19 mouse cellular contexts compared by ENCODE assay signal in the genomic region with DNA sequence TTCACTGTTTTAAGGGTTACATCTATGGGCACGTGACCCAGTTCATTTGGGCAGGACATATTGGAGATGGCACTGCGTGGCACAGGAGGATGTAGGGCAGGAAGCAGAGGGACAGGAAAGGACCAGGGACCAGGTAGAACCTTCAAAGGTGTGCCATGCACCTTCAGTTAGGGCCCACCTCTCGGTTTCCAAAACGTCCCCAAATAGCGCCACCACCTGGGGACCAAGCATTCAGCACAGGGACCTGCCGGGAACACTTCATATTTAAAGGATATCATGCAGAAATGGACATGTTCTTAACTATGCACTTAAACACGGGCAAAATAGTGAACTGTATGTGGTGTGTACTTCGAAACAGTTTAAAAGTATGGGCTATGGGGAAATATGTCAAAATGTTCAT. TPM values are rescaled to one million over a fixed set of nuclear protein-coding genes. Genes with fewer than 3 reads are reported as not detected.
DNase-seq lines count a peak whose midpoint lies in the region; ATAC-seq and TF ChIP-seq lines count a peak whose summit lies in the region.
"Had no signal": no experiment of that assay in that cellular context is flagged by ENCODE, and none has a peak within 500 bp of the region (broad histone marks: within the 10 kb centered on the region; RNA-seq: fewer than 3 reads in every experiment).

No protein-coding gene starts in this region.

- no peak for ATAC-seq in kidney, postnatal 0 days (replicated peaks; ENCODE audit: low FRiP score, low read depth)
- ATAC-seq in lung, postnatal 0 days: no peak
- ATAC-seq: hindbrain, embryonic 16.5 days had no signal

- H3K79me2 ChIP-seq in MEL (ENCODE audit: control insufficient read depth, insufficient read depth, low read length, poor library complexity): no peaks in the 10 kb centered on the region

- no peaks in the 10 kb centered on the region for H3K36me3 ChIP-seq in kidney, postnatal 0 days (ENCODE audit: insufficient read depth, low read length)
- H3K36me3 ChIP-seq in lung, postnatal 0 days (ENCODE audit: insufficient read depth, low read length): no peaks in the 10 kb centered on the region
- no peaks in the 10 kb centered on the region for H3K36me3 ChIP-seq in MEL (ENCODE audit: control insufficient read depth in 1 of 2, insufficient read depth in 2 of 2, low read length in 2 of 2)
- H3K36me3 ChIP-seq: forebrain, embryonic 12.5 days; heart, embryonic 15.5 days; midbrain, embryonic 12.5 days; stomach, embryonic 15.5 days had no signal

- DNase-seq in kidney, postnatal 0 days (ENCODE audit: low spot score): no peak
- no peak for DNase-seq in kidney, adult 8-10 months
- no peak for DNase-seq in lung, postnatal 0 days (ENCODE audit: low spot score)
- DNase-seq in lung, postnatal 10 days: no peak
- no peak for DNase-seq in MEL (ENCODE audit: low read depth, low spot score)
- no peak for DNase-seq in frontal cortex, postnatal 10 days (ENCODE audit: low spot score in 2 of 2)
- DNase-seq in left cerebral cortex, adult 9 months (ENCODE audit: low spot score in 2 of 2): no peak
- DNase-seq: cerebellum, adult 2 months; cerebellum, postnatal 36 days; gastrocnemius, postnatal 25 days; kidney, adult 11 months; kidney, postnatal 25 days had no signal

- TF ChIP-seq EP300 in lung, postnatal 0 days (IDR thresholded peaks at IDR 0.05): no peak
- TF ChIP-seq EP300 in MEL (IDR thresholded peaks at IDR 0.05; ENCODE audit: low read depth in 1 of 2, low read length in 2 of 2): no peak

- no peak overlapping the region for H3K4me2 ChIP-seq in kidney, postnatal 0 days (ENCODE audit: low read length)
- no peak overlapping the region for H3K4me2 ChIP-seq in lung, postnatal 0 days (replicated peaks; ENCODE audit: low read depth, low read length)
- H3K4me2 ChIP-seq: forebrain, embryonic 12.5 days; heart, embryonic 15.5 days; midbrain, embryonic 12.5 days; stomach, embryonic 15.5 days had no signal

- TF ChIP-seq POLR2A in MEL (IDR thresholded peaks at IDR 0.05; ENCODE audit: control insufficient read depth in 1 of 2, insufficient read depth in 1 of 2, low read depth in 1 of 2, low read length in 2 of 2, poor library complexity in 1 of 2): no peak

- TF ChIP-seq CTCF in kidney, postnatal 0 days (IDR thresholded peaks at IDR 0.05; ENCODE audit: low read depth): peak; percentile 36; the same call in 1 of the 2 replicates
- TF ChIP-seq CTCF in lung, postnatal 0 days (IDR thresholded peaks at IDR 0.05): peak; percentile 47
- peak; percentile 44 to 55 (median 49) for TF ChIP-seq CTCF in MEL (IDR thresholded peaks at IDR 0.05 in 2 of 3, conservative IDR thresholded peaks at IDR 0.05 in 1 of 3; ENCODE audit: control insufficient read depth in 1 of 3, insufficient read depth in 1 of 3, low read depth in 2 of 3, low read length in 3 of 3, poor library complexity in 1 of 3, severe bottlenecking in 1 of 3)

- 64% methylated on average over 8 of the region's 8 CpGs for WGBS in kidney, postnatal 0 days
- 50% methylated on average over 8 of the region's 8 CpGs for WGBS in lung, postnatal 0 days

- H3K9ac ChIP-seq in kidney, postnatal 0 days (ENCODE audit: low read depth, low read length): no peak overlapping the region
- no peak overlapping the region for H3K9ac ChIP-seq in lung, postnatal 0 days (replicated peaks; ENCODE audit: low read depth)
- no peak overlapping the region for H3K9ac ChIP-seq in MEL (ENCODE audit: control insufficient read depth, low read depth, low read length, poor library complexity, severe bottlenecking)
- H3K9ac ChIP-seq: forebrain, embryonic 12.5 days; heart, embryonic 15.5 days; midbrain, embryonic 12.5 days; stomach, embryonic 15.5 days had no signal

- H3K4me1 ChIP-seq in kidney, postnatal 0 days (replicated peaks; ENCODE audit: insufficient read depth, low read length): 0 out of 2 replicates have a peak, but pooled peaks cover 9% of the 10 kb centered on the region
- H3K4me1 ChIP-seq in lung, postnatal 0 days (ENCODE audit: insufficient read depth, low read depth, low read length): peaks cover 10% of the 10 kb centered on the region; the same call in 1 of the 2 replicates
- H3K4me1 ChIP-seq in MEL (ENCODE audit: control insufficient read depth in 1 of 2, insufficient read depth in 2 of 2, low read length in 2 of 2): peaks cover 0 to 3% of the 10 kb centered on the region in 2 experiments; a peak in 1 of 4 replicates

- H3K27me3 ChIP-seq in kidney, postnatal 0 days (ENCODE audit: insufficient read depth, low read length): 0 out of 2 replicates have a peak, but pooled peaks cover 3% of the 10 kb centered on the region
- no peaks in the 10 kb centered on the region for H3K27me3 ChIP-seq in lung, postnatal 0 days (replicated peaks; ENCODE audit: insufficient read depth, low read length)
- peaks cover 2 to 4% of the 10 kb centered on the region in 2 experiments; a peak in 3 of 4 replicates for H3K27me3 ChIP-seq in MEL (ENCODE audit: control insufficient read depth in 1 of 2, insufficient read depth in 2 of 2, low read length in 2 of 2)
- H3K27me3 ChIP-seq: heart, embryonic 15.5 days; stomach, embryonic 15.5 days had no signal

- no peaks in the 10 kb centered on the region for H3K9me3 ChIP-seq in kidney, postnatal 0 days (replicated peaks; ENCODE audit: low read length)
- H3K9me3 ChIP-seq in lung, postnatal 0 days (ENCODE audit: low read length): no peaks in the 10 kb centered on the region
- no peaks in the 10 kb centered on the region for H3K9me3 ChIP-seq in MEL (replicated peaks; ENCODE audit: insufficient read depth, low read length)
- H3K9me3 ChIP-seq: forebrain, embryonic 12.5 days; heart, embryonic 15.5 days; midbrain, embryonic 12.5 days; stomach, embryonic 15.5 days had no signal

- H3K4me3 ChIP-seq in kidney, postnatal 0 days (replicated peaks; ENCODE audit: low read depth, low read length): no peak overlapping the region
- H3K4me3 ChIP-seq in lung, postnatal 0 days (ENCODE audit: low read depth, low read length): no peak overlapping the region
- no peak overlapping the region for H3K4me3 ChIP-seq in MEL (ENCODE audit: control insufficient read depth in 1 of 2, insufficient read depth in 1 of 2, low read depth in 2 of 2, low read length in 2 of 2)
- H3K4me3 ChIP-seq: forebrain, embryonic 12.5 days; heart, embryonic 15.5 days; left cerebral cortex, adult 2 months; midbrain, embryonic 12.5 days; stomach, embryonic 15.5 days had no signal

- H3K27ac ChIP-seq in kidney, postnatal 0 days: no peak overlapping the region
- no peak overlapping the region for H3K27ac ChIP-seq in lung, postnatal 0 days (ENCODE audit: low read length)
- H3K27ac ChIP-seq in MEL (ENCODE audit: control insufficient read depth, low read depth, low read length): no peak overlapping the region
- H3K27ac ChIP-seq: forebrain, embryonic 12.5 days; heart, embryonic 15.5 days; left cerebral cortex, adult 2 months; midbrain, embryonic 12.5 days; stomach, embryonic 15.5 days had no signal

- TF ChIP-seq RAD21 in MEL (IDR thresholded peaks at IDR 0.05; ENCODE audit: low read depth, low read length): peak; percentile 18

TF ChIP-seq in MEL, 35 proteins besides CTCF, POLR2A, EP300 and RAD21:
- TF ChIP-seq BHLHE40 (IDR thresholded peaks at IDR 0.05; ENCODE audit: borderline replicate concordance, low read depth, low read length) (no peak), SMC3 (IDR thresholded peaks at IDR 0.05; ENCODE audit: low read depth, low read length) (peak; percentile 45), USF1 (IDR thresholded peaks at IDR 0.05; ENCODE audit: low read depth, low read length) (no peak), NRF1 (IDR thresholded peaks at IDR 0.05; ENCODE audit: insufficient read depth, low read depth, low read length, poor library complexity, severe bottlenecking) (no peak)

RNA-seq across cellular contexts. Expression of gene Eif2b2, which starts 15.2 kb away (rescaled TPM):
- polyA plus RNA-seq in kidney, postnatal 0 days (2015; fragmentation: Nextera tagmentation; extraction: Ambion mirVana): 76.0 and 82.0 TPM in 2 replicates
- polyA plus RNA-seq in lung, postnatal 0 days (2015; fragmentation: Nextera tagmentation; extraction: Ambion mirVana): 58.7 and 64.9 TPM in 2 replicates
- 137 and 150 TPM in 2 replicates for total RNA-seq in MEL (2012; rRNA removed)
- 100 to 1,000 TPM in 1 of 2 experiments, not detected in 1; 193 TPM for polyA plus RNA-seq in MEL (2012; ENCODE audit: insufficient read depth in 1 of 2, insufficient read length in 2 of 2, low read depth in 1 of 2, low replicate concordance in 2 of 2, missing spikeins in 1 of 2)

RNA-seq across cellular contexts. Expression of gene Pgf, which starts 26.5 kb away (rescaled TPM):
- polyA plus RNA-seq in kidney, postnatal 0 days (2015; fragmentation: Nextera tagmentation; extraction: Ambion mirVana): 5.6 and 6.1 TPM in 2 replicates
- 12.7 and 19.0 TPM in 2 replicates for polyA plus RNA-seq in lung, postnatal 0 days (2015; fragmentation: Nextera tagmentation; extraction: Ambion mirVana)
- not detected in 2 replicates for total RNA-seq in MEL (2012; rRNA removed)
- polyA plus RNA-seq in MEL (2012; ENCODE audit: insufficient read depth in 1 of 2, insufficient read length in 2 of 2, low read depth in 1 of 2, low replicate concordance in 2 of 2, missing spikeins in 1 of 2): under 1 TPM in 1 of 2 experiments, not detected in 1; 0.46 TPM

RNA-seq across cellular contexts. Expression of gene Rps6kl1, which starts 53.0 kb away (rescaled TPM):
- 0.87 and 1.1 TPM in 2 replicates for polyA plus RNA-seq in kidney, postnatal 0 days (2015; fragmentation: Nextera tagmentation; extraction: Ambion mirVana)
- polyA plus RNA-seq in lung, postnatal 0 days (2015; fragmentation: Nextera tagmentation; extraction: Ambion mirVana): 0.82 and 0.83 TPM in 2 replicates
- 3.4 and 5.4 TPM in 2 replicates for total RNA-seq in MEL (2012; rRNA removed)
- polyA plus RNA-seq in MEL (2012; ENCODE audit: insufficient read depth in 1 of 2, insufficient read length in 2 of 2, low read depth in 1 of 2, low replicate concordance in 2 of 2, missing spikeins in 1 of 2): 1 to 10 TPM in 1 of 2 experiments, not detected in 1; 6.2 TPM
- total RNA-seq: hematopoietic stem cell, adult 5-6 weeks had no signal
